Mouse (Mus musculus) spleen, adult 12 weeks (tissue): ENCODE data around the gene Cenpx.
"Not testable (repeated sequence)": the region's sequence is repeated elsewhere in the genome, so short reads cannot be mapped to it uniquely, and the experiment has no call there.

Source experiments
- DNase-seq: peaks from one replicate; pipeline ENCODE4 v3.0.0; 2022; ENCODE audit warnings: low spot score

Gene Cenpx

GRCm38 (mm10) chr11:120713580-120714518, at the start of gene Cenpx, which contains the start of gene Lrrc45:
Gene Cenpx, minus strand, starts transcription at chr11:120713738.
Gene Lrrc45, plus strand, starts transcription at chr11:120713925.
- peak; percentile 93 for DNase-seq

- not testable (repeated sequence) for DNase-seq
Observed at GRCm38 (mm10) chr11:120762672-120763041, 49.1 kb upstream of the Cenpx start, which contains the start of gene Hmga1b. Gene Hmga1b, plus strand, starts transcription at chr11:120762794.

GRCm38 (mm10) chr11:120761811-120762671, 48.5 kb upstream of the Cenpx start:
- no peak for DNase-seq

- DNase-seq: no peak
Observed at GRCm38 (mm10) chr11:120760236-120760635, 46.7 kb upstream of the Cenpx start.

GRCm38 (mm10) chr11:120751606-120752005, 38.1 kb upstream of the Cenpx start:
- DNase-seq: no peak

GRCm38 (mm10) chr11:120749430-120749829, 35.9 kb upstream of the Cenpx start:
- peak; percentile 11 for DNase-seq

GRCm38 (mm10) chr11:120747974-120748373, 34.4 kb upstream of the Cenpx start:
- DNase-seq: no peak

- DNase-seq: no peak
Observed at GRCm38 (mm10) chr11:120744121-120744701, 30.7 kb upstream of the Cenpx start.

GRCm38 (mm10) chr11:120740981-120741380, 27.4 kb upstream of the Cenpx start:
- DNase-seq: no peak

GRCm38 (mm10) chr11:120736424-120736823, 22.9 kb upstream of the Cenpx start:
- no peak for DNase-seq

- no peak for DNase-seq
Observed at GRCm38 (mm10) chr11:120733521-120733920, 20.0 kb upstream of the Cenpx start.

- no peak for DNase-seq
Observed at GRCm38 (mm10) chr11:120731858-120732680, 18.5 kb upstream of the Cenpx start, which contains the start of gene Cbr2. Gene Cbr2, minus strand, starts transcription at chr11:120732114.

- no peak for DNase-seq
Observed at GRCm38 (mm10) chr11:120731395-120731794, 17.9 kb upstream of the Cenpx start.

- no peak for DNase-seq
Observed at GRCm38 (mm10) chr11:120730331-120730870, 16.9 kb upstream of the Cenpx start.

GRCm38 (mm10) chr11:120729432-120730050, 16.0 kb upstream of the Cenpx start:
- not testable (repeated sequence) for DNase-seq

- DNase-seq: no peak
Observed at GRCm38 (mm10) chr11:120728530-120729240, 15.1 kb upstream of the Cenpx start.

- no peak for DNase-seq
Observed at GRCm38 (mm10) chr11:120727564-120727963, 14.0 kb upstream of the Cenpx start.

GRCm38 (mm10) chr11:120727169-120727527, 13.6 kb upstream of the Cenpx start, which contains the start of gene Dcxr:
Gene Dcxr, minus strand, starts transcription at chr11:120727281.
- DNase-seq: peak; percentile 54

- DNase-seq: no peak
Observed at GRCm38 (mm10) chr11:120726243-120727168, 13.0 kb upstream of the Cenpx start.
